ENCODE assay signal across 12 mouse cellular contexts in genomic region chr1:133920401-133920800, GRCm38 (mm10). TPM values are rescaled to one million over a fixed set of nuclear protein-coding genes. Genes with fewer than 3 reads are reported as not detected.
A peak's percentile ranks its signal among the peaks of the same experiment; 100 is the strongest.
DNase-seq lines count a peak whose midpoint lies in the region; ATAC-seq and TF ChIP-seq lines count a peak whose summit lies in the region.
"Had no signal": no experiment of that assay in that cellular context is flagged by ENCODE, and none has a peak within 500 bp of the region (broad histone marks: within the 10 kb centered on the region; RNA-seq: fewer than 3 reads in every experiment).

No protein-coding gene starts in this region.

- DNase-seq in gastrocnemius, adult 2 months = no peak
- DNase-seq in gastrocnemius, postnatal 4 days (ENCODE audit: low spot score in 2 of 2) = no peak
- DNase-seq in liver, postnatal 0 days = no peak
- DNase-seq in liver, embryonic 11.5 days (ENCODE audit: low spot score) = no peak
- peak; percentile 54 for DNase-seq in embryonic facial prominence, embryonic 14.5 days (ENCODE audit: low spot score)
- peak; percentile 15 for DNase-seq in midbrain, embryonic 14.5 days
- no peak for DNase-seq in adrenal gland, postnatal 14 days
- DNase-seq in ovary, postnatal 14 days (ENCODE audit: low spot score) = no peak
- DNase-seq: adrenal gland, postnatal 36 days; cerebellum, adult 9-10 months; gastrocnemius, postnatal 14 days had no signal

- H3K9me3 ChIP-seq in liver, postnatal 0 days (ENCODE audit: low read length) = no peaks in the 10 kb centered on the region
- H3K9me3 ChIP-seq in liver, embryonic 11.5 days (ENCODE audit: control insufficient read depth, low read length) = no peaks in the 10 kb centered on the region
- no peaks in the 10 kb centered on the region for H3K9me3 ChIP-seq in embryonic facial prominence, embryonic 14.5 days (ENCODE audit: control insufficient read depth, low read length)
- H3K9me3 ChIP-seq in midbrain, embryonic 14.5 days (ENCODE audit: control insufficient read depth, low read length) = no peaks in the 10 kb centered on the region
- H3K9me3 ChIP-seq: midbrain, embryonic 12.5 days had no signal

- ATAC-seq in liver, postnatal 0 days = no peak
- no peak for ATAC-seq in liver, embryonic 11.5 days (replicated peaks; ENCODE audit: low FRiP score)
- no peak; the same call in 1 of the 2 replicates for ATAC-seq in embryonic facial prominence, embryonic 14.5 days (ENCODE audit: low read depth)
- no peak for ATAC-seq in midbrain, embryonic 14.5 days (ENCODE audit: low FRiP score, low TSS enrichment)

- H3K9ac ChIP-seq in liver, postnatal 0 days (replicated peaks) = no peak overlapping the region
- no peak overlapping the region for H3K9ac ChIP-seq in liver, embryonic 11.5 days (ENCODE audit: low read depth, low read length)
- H3K9ac ChIP-seq in embryonic facial prominence, embryonic 14.5 days (ENCODE audit: low read depth, low read length) = no peak overlapping the region
- H3K9ac ChIP-seq in midbrain, embryonic 14.5 days (replicated peaks; ENCODE audit: low read length) = no peak overlapping the region
- H3K9ac ChIP-seq: midbrain, embryonic 12.5 days had no signal

- H3K36me3 ChIP-seq in liver, postnatal 0 days (replicated peaks; ENCODE audit: insufficient read depth, low read length) = no peaks in the 10 kb centered on the region
- H3K36me3 ChIP-seq in liver, embryonic 11.5 days (ENCODE audit: control insufficient read depth, insufficient read depth, low read length) = no peaks in the 10 kb centered on the region
- H3K36me3 ChIP-seq in embryonic facial prominence, embryonic 14.5 days (ENCODE audit: control insufficient read depth, insufficient read depth, low read length) = no peaks in the 10 kb centered on the region
- no peaks in the 10 kb centered on the region for H3K36me3 ChIP-seq in midbrain, embryonic 14.5 days (ENCODE audit: control insufficient read depth, insufficient read depth, low read length)
- H3K36me3 ChIP-seq: midbrain, embryonic 12.5 days had no signal

- intact Hi-C loops in gastrocnemius, adult 2 months (cut with DNase I) = no loop called here

- TF ChIP-seq CTCF in gastrocnemius, adult 2 months (IDR thresholded peaks at IDR 0.05) = no peak
- no peak for TF ChIP-seq CTCF in liver, postnatal 0 days (IDR thresholded peaks at IDR 0.05; ENCODE audit: low read depth)

- H3K4me3 ChIP-seq in gastrocnemius, adult 2 months = peak overlapping the region; percentile 72
- H3K4me3 ChIP-seq in liver, postnatal 0 days (ENCODE audit: low read depth, low read length) = no peak overlapping the region
- no peak overlapping the region for H3K4me3 ChIP-seq in liver, embryonic 11.5 days (ENCODE audit: low read depth, low read length)
- no peak overlapping the region for H3K4me3 ChIP-seq in embryonic facial prominence, embryonic 14.5 days (ENCODE audit: low read depth, low read length)
- H3K4me3 ChIP-seq in midbrain, embryonic 14.5 days (replicated peaks; ENCODE audit: low read depth, low read length) = no peak overlapping the region
- H3K4me3 ChIP-seq: midbrain, embryonic 12.5 days had no signal

- no peaks in the 10 kb centered on the region for H3K27me3 ChIP-seq in liver, postnatal 0 days (ENCODE audit: insufficient read depth, low read length)
- 0 out of 2 replicates have a peak, but pooled peaks cover 11% of the 10 kb centered on the region for H3K27me3 ChIP-seq in liver, embryonic 11.5 days (replicated peaks; ENCODE audit: control insufficient read depth, insufficient read depth, low read length)
- H3K27me3 ChIP-seq in embryonic facial prominence, embryonic 14.5 days (replicated peaks; ENCODE audit: control insufficient read depth, insufficient read depth, low read length) = no peaks in the 10 kb centered on the region
- no peaks in the 10 kb centered on the region for H3K27me3 ChIP-seq in midbrain, embryonic 14.5 days (ENCODE audit: control insufficient read depth, insufficient read depth, low read length)
- H3K27me3 ChIP-seq: midbrain, embryonic 12.5 days had no signal

- H3K4me2 ChIP-seq in liver, postnatal 0 days (ENCODE audit: low read depth, low read length) = no peak overlapping the region; the same call in 1 of the 2 replicates
- no peak overlapping the region for H3K4me2 ChIP-seq in liver, embryonic 11.5 days
- peak overlapping the region; percentile 2; the same call in 1 of the 2 replicates for H3K4me2 ChIP-seq in embryonic facial prominence, embryonic 14.5 days (ENCODE audit: low read depth, low read length)
- peak overlapping the region; percentile 12; the same call in 1 of the 2 replicates for H3K4me2 ChIP-seq in midbrain, embryonic 14.5 days (ENCODE audit: low read length)

- H3K27ac ChIP-seq in gastrocnemius, adult 2 months = peak overlapping the region; percentile 87
- 0 out of 2 replicates have a peak overlapping the region, but pooled peaks have one; percentile 2 for H3K27ac ChIP-seq in liver, postnatal 0 days (ENCODE audit: low read depth)
- no peak overlapping the region for H3K27ac ChIP-seq in liver, embryonic 11.5 days (ENCODE audit: low read depth, low read length)
- peak overlapping the region; percentile 69; the same call in 1 of the 2 replicates for H3K27ac ChIP-seq in embryonic facial prominence, embryonic 14.5 days (replicated peaks; ENCODE audit: low read depth, low read length)
- H3K27ac ChIP-seq in midbrain, embryonic 14.5 days (replicated peaks; ENCODE audit: low read depth, low read length) = no peak overlapping the region
- H3K27ac ChIP-seq: midbrain, embryonic 12.5 days had no signal

- no peak for TF ChIP-seq EP300 in liver, postnatal 0 days (IDR thresholded peaks at IDR 0.05; ENCODE audit: low read depth)

- no peaks in the 10 kb centered on the region for H3K4me1 ChIP-seq in liver, postnatal 0 days (ENCODE audit: insufficient read depth)
- H3K4me1 ChIP-seq in liver, embryonic 11.5 days (replicated peaks; ENCODE audit: control insufficient read depth, insufficient read depth, low read length) = no peaks in the 10 kb centered on the region
- H3K4me1 ChIP-seq in embryonic facial prominence, embryonic 14.5 days (ENCODE audit: control insufficient read depth, insufficient read depth, low read length) = peaks cover 44% of the 10 kb centered on the region
- H3K4me1 ChIP-seq in midbrain, embryonic 14.5 days (ENCODE audit: control insufficient read depth, insufficient read depth, low read length) = peaks cover 14% of the 10 kb centered on the region

- 57% methylated on average over 3 of the region's 3 CpGs for WGBS in liver, postnatal 0 days (ENCODE audit: insufficient replicate concordance)
- WGBS in liver, embryonic 11.5 days = 57% methylated on average over 3 of the region's 3 CpGs
- WGBS in embryonic facial prominence, embryonic 14.5 days = 39% methylated on average over 3 of the region's 3 CpGs
- WGBS in midbrain, embryonic 14.5 days = 48% methylated on average over 3 of the region's 3 CpGs

RNA-seq across cellular contexts. Expression of gene Prelp, which starts 0.8 kb away (rescaled TPM):
- total RNA-seq in gastrocnemius, adult 2 months (2021) = 10 to 100 TPM; 19.5 to 66.5 TPM
- 10 to 100 TPM; 25.2 to 27.4 TPM for total RNA-seq in gastrocnemius, postnatal 4 days (2021)
- 5.5 and 6.3 TPM in 2 replicates for polyA plus RNA-seq in liver, postnatal 0 days (2015; fragmentation: Nextera tagmentation; extraction: Ambion mirVana)
- 0.11 and 0.23 TPM in 2 replicates for polyA plus RNA-seq in liver, embryonic 11.5 days (2014; fragmentation: Nextera tagmentation; extraction: Ambion mirVana)
- polyA plus RNA-seq in embryonic facial prominence, embryonic 14.5 days (2014; fragmentation: Nextera tagmentation; extraction: Ambion mirVana) = 13.2 and 13.9 TPM in 2 replicates
- polyA plus RNA-seq in midbrain, embryonic 14.5 days (2014; fragmentation: Nextera tagmentation; extraction: Ambion mirVana) = 7.1 and 8.7 TPM in 2 replicates
- 100 and 111 TPM in 2 replicates for total RNA-seq in adrenal gland, postnatal 14 days (2021)

RNA-seq across cellular contexts. Expression of gene Optc, which starts 12.6 kb away (rescaled TPM):
- under 1 TPM in 1 of 2 experiments, not detected in 1; 0.13 TPM for total RNA-seq in gastrocnemius, adult 2 months (2021)
- under 1 TPM; 0.22 to 0.49 TPM for total RNA-seq in gastrocnemius, postnatal 4 days (2021)
- 0.11 and 0.14 TPM in 2 replicates for polyA plus RNA-seq in liver, postnatal 0 days (2015; fragmentation: Nextera tagmentation; extraction: Ambion mirVana)
- 0.40 TPM in 1 of 2 replicates, not detected in the other for polyA plus RNA-seq in liver, embryonic 11.5 days (2014; fragmentation: Nextera tagmentation; extraction: Ambion mirVana)
- polyA plus RNA-seq in embryonic facial prominence, embryonic 14.5 days (2014; fragmentation: Nextera tagmentation; extraction: Ambion mirVana) = 0.82 and 1.3 TPM in 2 replicates
- 3.5 and 4.5 TPM in 2 replicates for polyA plus RNA-seq in midbrain, embryonic 14.5 days (2014; fragmentation: Nextera tagmentation; extraction: Ambion mirVana)
- total RNA-seq in adrenal gland, postnatal 14 days (2021) = 1.2 and 2.1 TPM in 2 replicates

Comparison
In these comparisons a context has a peak if more than half of its experiments do, and no peak if none do; other contexts are left out.
1. H3K27ac ChIP-seq: peak in gastrocnemius, adult 2 months (single experiment), liver, postnatal 0 days (single experiment) and embryonic facial prominence, embryonic 14.5 days (single experiment); none in liver, embryonic 11.5 days (single experiment) and midbrain, embryonic 14.5 days (single experiment).
2. DNase-seq: peak in embryonic facial prominence, embryonic 14.5 days (single experiment) and midbrain, embryonic 14.5 days (single experiment); none in gastrocnemius, adult 2 months (single experiment), gastrocnemius, postnatal 4 days (0 of 2), liver, postnatal 0 days (single experiment), liver, embryonic 11.5 days (single experiment), adrenal gland, postnatal 14 days (single experiment) and ovary, postnatal 14 days (single experiment).
3. H3K4me2 ChIP-seq: peak in embryonic facial prominence, embryonic 14.5 days (single experiment) and midbrain, embryonic 14.5 days (single experiment); none in liver, postnatal 0 days (single experiment) and liver, embryonic 11.5 days (single experiment).